Mouse (Mus musculus) liver, embryonic 14.5 days (tissue): Measurements from ENCODE around the gene Zc3h4.

Experiments
- CTCF ChIP-seq: IDR thresholded peaks from 2 replicates; pipeline ENCODE4 v1.5.1; 2016; ENCODE audit warnings: antibody characterized with exemption, low read depth, control low read depth
- EP300 ChIP-seq: IDR thresholded peaks from 2 replicates; pipeline ENCODE4 v1.6.1; 2016; ENCODE audit warnings: antibody characterized with exemption, low read depth

DNA sequence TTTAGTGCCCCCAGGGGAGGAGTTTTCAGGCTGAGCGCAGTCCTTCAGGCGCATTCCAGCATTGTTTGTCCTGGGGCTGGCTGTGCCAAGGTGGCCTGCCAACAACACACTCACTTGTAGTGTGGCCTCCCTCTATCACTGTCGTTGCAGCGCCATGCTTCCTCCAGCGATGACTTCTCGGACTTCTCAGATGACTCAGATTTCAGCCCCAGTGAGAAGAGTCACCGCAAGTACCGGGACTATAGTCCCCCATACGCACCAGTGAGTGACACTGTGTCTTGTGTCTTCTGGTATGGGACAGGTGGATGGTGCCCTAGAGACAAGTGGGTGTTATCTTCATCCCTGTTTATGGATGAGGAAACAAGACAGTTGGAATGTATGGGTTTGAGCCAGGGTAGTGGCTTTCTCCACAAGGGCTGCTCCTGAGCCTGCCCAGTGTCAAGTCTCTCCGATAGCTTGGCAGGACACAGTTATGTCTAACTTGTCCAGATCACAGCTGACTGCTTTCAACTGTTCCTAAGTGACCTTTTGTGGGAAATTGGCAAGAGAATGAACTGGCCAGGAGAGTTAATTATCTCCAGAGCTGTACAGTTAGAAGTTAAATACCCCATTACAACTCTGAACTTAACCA lies 16.5 kb downstream of the Zc3h4 start:
- TF ChIP-seq EP300 (no peak), CTCF (no peak)
